Mouse (Mus musculus) left cerebral cortex, adult 11 months (tissue): Measurements from ENCODE around the gene Slc13a1.

Experiments
- DNase-seq: peaks from one replicate; pipeline ENCODE4 v3.0.0; 2022; ENCODE audit warnings: low spot score

Gene Slc13a1

DNA sequence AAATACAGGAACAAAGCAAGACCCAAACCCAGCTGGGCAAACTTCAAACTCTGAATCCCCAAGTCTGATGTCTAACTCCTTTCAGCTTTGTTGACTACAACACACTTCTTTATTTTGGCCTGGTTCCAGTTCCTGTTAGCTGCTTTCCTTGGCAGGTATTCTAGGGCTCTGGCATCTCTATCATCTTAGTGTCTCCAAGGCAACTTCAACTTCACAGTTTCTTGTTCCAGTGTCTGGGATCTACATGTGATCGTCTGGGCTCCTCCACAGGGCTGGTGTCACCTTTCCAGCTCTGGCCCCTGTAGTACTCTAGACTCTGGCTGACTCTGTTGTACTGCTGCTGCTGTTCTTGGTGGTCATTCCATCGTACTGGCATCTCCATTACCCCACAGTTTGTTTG, 91.8 kb downstream of the Slc13a1 start:
- DNase-seq, result no peak

GRCm38 (mm10) chr6:24072804-24073203, 95.1 kb downstream of the Slc13a1 start:
- DNase-seq, result no peak

DNA sequence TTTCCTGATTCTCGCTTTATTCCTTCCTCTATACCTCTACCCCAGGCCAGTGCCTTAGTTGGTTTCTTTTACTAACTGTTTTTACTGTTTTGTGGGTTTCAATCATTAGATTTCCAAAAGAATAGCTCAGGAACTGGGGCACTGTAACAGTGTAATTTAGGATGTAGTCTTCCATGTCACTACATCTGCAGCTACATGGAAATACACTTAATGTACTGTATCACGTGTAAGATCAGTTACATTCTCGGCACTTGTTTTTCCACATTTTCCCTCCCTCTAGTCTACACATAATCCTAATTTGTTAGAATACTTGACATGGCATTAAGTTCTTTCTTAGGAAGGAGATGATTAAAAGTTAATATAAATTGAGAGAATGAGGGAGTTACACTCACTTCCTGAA, 108.1 kb downstream of the Slc13a1 start:
- no peak for DNase-seq

- no peak for DNase-seq
These were observed 112.8 kb downstream of the Slc13a1 start for GRCm38 (mm10) chr6:24055086-24055485.

DNA sequence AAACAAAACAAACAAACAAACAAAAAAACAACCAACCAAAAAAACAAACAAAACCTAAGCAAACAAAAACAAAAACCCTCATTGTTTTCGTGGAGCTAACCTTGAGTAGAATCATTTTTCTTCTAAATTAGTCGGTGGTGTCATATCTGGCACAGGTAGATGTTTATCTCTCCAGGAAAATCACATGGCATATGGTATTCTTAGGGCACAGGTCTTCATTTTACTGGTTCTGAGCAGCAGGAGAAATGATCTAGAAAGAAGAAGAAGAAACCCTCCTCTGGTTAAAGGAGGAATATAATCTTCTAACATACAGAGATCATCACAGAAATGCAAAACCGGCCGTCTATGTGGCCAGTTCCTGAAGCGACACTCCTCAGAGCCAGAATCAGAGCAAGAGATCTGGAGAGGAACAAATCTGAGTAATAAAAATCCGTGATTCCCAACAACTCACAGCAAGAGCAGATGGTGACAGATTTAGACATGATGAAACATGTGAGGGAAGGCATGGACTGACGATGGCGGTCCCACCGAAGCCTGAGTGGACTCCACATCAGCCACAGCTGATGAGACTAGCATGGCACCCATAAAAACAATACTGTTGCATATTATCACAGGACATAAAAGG, 113.7 kb downstream of the Slc13a1 start:
- no peak for DNase-seq

DNA sequence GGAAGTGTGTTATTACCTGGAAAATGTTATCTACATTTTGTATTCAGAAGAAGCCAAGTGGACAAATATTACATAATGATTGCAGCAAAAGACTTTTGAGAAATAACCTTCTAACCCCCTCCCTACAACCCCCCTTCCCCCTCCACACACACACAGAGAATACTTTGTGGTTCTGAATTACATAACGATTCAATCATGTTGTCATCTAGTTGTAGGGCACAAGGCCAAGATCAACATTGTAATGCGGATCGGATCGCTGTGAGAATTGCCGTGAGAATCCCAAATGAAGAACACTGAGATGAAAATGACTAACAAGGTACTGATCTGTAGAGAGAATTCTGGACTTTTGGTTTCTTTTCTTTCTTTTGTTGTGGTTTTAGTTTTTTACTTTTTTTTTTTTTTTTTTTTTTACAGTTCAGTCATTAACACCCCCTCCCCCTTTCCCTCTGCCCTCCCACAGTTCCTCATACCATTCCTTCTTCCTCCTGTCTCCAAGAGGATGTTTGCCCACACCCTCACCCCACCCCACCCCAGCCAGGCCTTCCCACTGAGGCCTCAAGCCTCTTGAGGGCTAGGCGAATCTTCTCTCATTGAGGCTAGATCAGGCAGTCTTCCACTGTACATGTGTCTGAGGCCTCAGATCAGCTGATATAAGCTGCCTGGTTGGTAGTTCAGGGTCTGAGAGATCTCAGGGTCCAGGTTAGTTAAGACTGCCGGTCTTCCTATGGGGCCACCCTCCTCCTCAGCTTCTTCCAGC, 120.7 kb downstream of the Slc13a1 start:
- DNase-seq, result no peak

DNA sequence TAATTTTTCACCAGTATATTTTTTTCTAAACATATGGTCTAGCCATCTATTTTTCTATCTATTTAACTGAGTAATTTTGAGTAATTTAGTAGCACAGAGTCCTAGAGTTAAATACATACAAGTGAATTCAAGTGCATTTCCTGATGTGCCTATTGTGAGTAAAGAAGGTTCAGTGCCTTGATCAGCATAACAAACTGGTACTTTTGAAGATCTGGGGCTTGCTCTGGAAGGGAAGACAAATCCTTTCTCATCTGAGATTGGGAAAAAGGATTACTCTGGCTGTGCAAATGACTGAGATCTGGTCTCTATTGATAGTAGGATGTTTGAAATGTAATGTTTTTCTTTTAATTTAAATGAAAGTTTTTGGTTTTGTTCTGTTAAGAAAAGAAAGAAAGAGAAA, 124.4 kb downstream of the Slc13a1 start:
- DNase-seq, result no peak
